Mouse (Mus musculus) frontal cortex, postnatal 36 days (tissue): ENCODE data around the gene Mc3r.

Experiments used
- DNase-seq, 2 experiments: peaks; one replicate each; pipeline ENCODE4 v3.0.0; 2022; ENCODE audit warnings: low spot score in 2 of 2

Gene Mc3r

DNA sequence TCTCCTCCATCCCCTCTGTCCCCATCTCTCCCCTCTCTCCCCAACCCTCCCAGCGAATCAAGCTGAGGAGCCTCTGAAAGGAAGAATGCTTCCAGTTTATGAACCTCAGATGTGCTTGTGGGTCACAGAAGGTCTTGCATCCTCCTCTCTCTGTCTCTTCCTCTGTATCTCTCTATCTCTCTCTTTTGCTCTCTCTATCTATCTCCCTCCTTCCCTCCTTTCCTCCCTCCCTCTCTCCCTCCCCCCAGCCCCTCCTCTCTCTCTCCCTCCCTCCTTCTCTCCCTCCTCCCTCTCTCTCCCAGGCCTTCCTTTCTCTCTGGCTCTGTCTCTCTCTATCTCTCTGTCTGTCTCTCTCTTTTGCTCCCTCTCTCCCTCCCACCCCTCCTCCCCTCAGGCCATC is 50.2 kb downstream of the Mc3r start:
- no peak for DNase-seq

DNA sequence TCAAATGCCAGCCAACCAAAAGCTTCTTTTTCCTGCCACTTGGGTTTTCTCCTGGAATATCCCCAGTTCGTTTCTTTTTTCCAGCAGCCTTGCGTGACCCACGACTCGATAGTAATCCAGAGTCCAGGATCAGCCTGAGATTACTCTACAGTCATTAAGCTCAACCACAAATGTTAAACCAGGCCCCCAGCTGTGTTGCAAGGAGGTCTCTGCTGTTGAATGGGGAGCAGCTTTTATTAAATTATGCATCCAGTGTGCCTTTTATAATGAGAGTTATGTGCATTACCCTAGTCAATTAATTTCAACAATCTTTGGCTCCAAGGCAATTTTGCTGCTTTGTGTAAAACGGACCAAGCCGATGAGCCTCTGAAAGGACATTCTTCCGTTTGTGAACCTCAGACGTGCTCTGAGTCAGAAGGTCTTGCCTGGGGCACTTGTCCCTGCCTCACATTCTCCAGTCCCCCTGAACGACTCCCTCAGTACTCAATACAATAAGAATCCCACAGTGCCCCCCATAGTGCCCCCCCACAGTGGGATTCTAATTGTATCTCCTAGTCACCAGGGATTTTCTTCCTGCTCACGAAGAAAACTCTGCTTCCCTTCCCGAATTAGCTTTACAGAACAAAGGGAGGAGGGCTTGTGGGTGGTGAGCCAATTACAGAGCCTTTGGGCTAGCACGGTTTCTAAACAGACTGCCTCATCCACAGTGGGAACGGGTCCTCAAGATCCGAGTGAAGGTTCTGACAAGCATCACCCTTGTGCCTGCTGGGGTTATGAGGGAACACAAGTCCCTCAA is 51.0 kb downstream of the Mc3r start:
- no peak for DNase-seq
